In genomic region chr7:82923220-82924071, GRCm38 (mm10) we compare ENCODE assay signal across 8 mouse cellular contexts. TPM values are rescaled to one million over a fixed set of nuclear protein-coding genes. Genes with fewer than 3 reads are reported as not detected.
A peak's percentile ranks its signal among the peaks of the same experiment; 100 is the strongest.
DNase-seq lines count a peak whose midpoint lies in the region; ATAC-seq and TF ChIP-seq lines count a peak whose summit lies in the region.

No protein-coding gene starts in this region.

- H3K27ac ChIP-seq in forebrain, embryonic 10.5 days = 0 out of 2 replicates have a peak overlapping the region, but pooled peaks have one; percentile 35
- no peak overlapping the region for H3K27ac ChIP-seq in forebrain, embryonic 11.5 days (ENCODE audit: low read depth, low read length)

- no peak overlapping the region for H3ac ChIP-seq in C2C12 (ENCODE audit: control insufficient read depth, insufficient read length, low read depth)

- DNase-seq in forebrain, embryonic 10.5 days (ENCODE audit: extremely low spot score, low spot score) = no peak
- DNase-seq in forebrain, embryonic 11.5 days (ENCODE audit: low spot score) = no peak
- DNase-seq in left cerebral cortex, adult 8-10 months (ENCODE audit: low spot score in 2 of 2) = peak; percentile 29 to 84
- DNase-seq in urinary bladder, postnatal 4 days (ENCODE audit: low spot score in 2 of 2) = no peak
- DNase-seq in thymus, postnatal 36 days = no peak
- no peak for DNase-seq in thymus, adult 18-20 months

- no peak for TF ChIP-seq CTCF in C2C12 (IDR thresholded peaks at IDR 0.05; ENCODE audit: control insufficient read depth, insufficient read depth, insufficient read length)

- 76% methylated on average over 11 of the region's 11 CpGs for WGBS in forebrain, embryonic 10.5 days
- WGBS in forebrain, embryonic 11.5 days = 80% methylated on average over 11 of the region's 11 CpGs

- ATAC-seq in forebrain, embryonic 11.5 days (replicated peaks; ENCODE audit: low FRiP score) = no peak
- ATAC-seq in frontal cortex, adult (ENCODE audit: low TSS enrichment) = peak; percentile 92

- H3K9ac ChIP-seq in forebrain, embryonic 11.5 days (ENCODE audit: low read length) = no peak overlapping the region

- H3K9me3 ChIP-seq in forebrain, embryonic 10.5 days = no peaks in the 10 kb centered on the region; the same call in 1 of the 2 replicates
- no peaks in the 10 kb centered on the region for H3K9me3 ChIP-seq in forebrain, embryonic 11.5 days (ENCODE audit: control insufficient read depth, low read length)

- no peak overlapping the region for H3K4me2 ChIP-seq in forebrain, embryonic 11.5 days (ENCODE audit: low read depth, low read length, severe bottlenecking)

- H3K79me3 ChIP-seq in C2C12 (ENCODE audit: low read depth) = no peaks in the 10 kb centered on the region

- H3K4me1 ChIP-seq in forebrain, embryonic 10.5 days = no peaks in the 10 kb centered on the region
- H3K4me1 ChIP-seq in forebrain, embryonic 11.5 days (replicated peaks; ENCODE audit: control insufficient read depth, insufficient read depth, low read length) = no peaks in the 10 kb centered on the region

- H3K36me3 ChIP-seq in forebrain, embryonic 10.5 days (replicated peaks) = no peaks in the 10 kb centered on the region
- H3K36me3 ChIP-seq in forebrain, embryonic 11.5 days (ENCODE audit: control insufficient read depth, insufficient read depth, low read length) = no peaks in the 10 kb centered on the region
- H3K36me3 ChIP-seq in C2C12 (ENCODE audit: control insufficient read depth, insufficient read depth) = no peaks in the 10 kb centered on the region

- H3K4me3 ChIP-seq in forebrain, embryonic 10.5 days = no peak overlapping the region
- H3K4me3 ChIP-seq in forebrain, embryonic 11.5 days (ENCODE audit: low read depth, low read length) = no peak overlapping the region
- H3K4me3 ChIP-seq in C2C12 (ENCODE audit: insufficient read depth, poor library complexity, severe bottlenecking) = no peak overlapping the region

- no peaks in the 10 kb centered on the region for H3K79me2 ChIP-seq in C2C12 (ENCODE audit: control insufficient read depth, insufficient read depth)

- H3K27me3 ChIP-seq in forebrain, embryonic 10.5 days (ENCODE audit: poor library complexity, severe bottlenecking) = no peaks in the 10 kb centered on the region
- H3K27me3 ChIP-seq in forebrain, embryonic 11.5 days (ENCODE audit: control insufficient read depth, insufficient read depth, low read length) = no peaks in the 10 kb centered on the region
- H3K27me3 ChIP-seq in C2C12 (ENCODE audit: control insufficient read depth, insufficient read depth, insufficient read length) = no peaks in the 10 kb centered on the region

TF ChIP-seq in C2C12, 6 proteins besides CTCF, POLR2A, EP300 and RAD21:
- TF ChIP-seq USF1 (IDR thresholded peaks at IDR 0.05; ENCODE audit: low read depth) (peak; percentile 32), FOSL1 (IDR thresholded peaks at IDR 0.05; ENCODE audit: insufficient read depth, low read length, poor library complexity, severe bottlenecking) (no peak)

RNA-seq across cellular contexts. Expression of gene Mex3b, which starts 56.3 kb away (rescaled TPM):
- polyA plus RNA-seq in forebrain, embryonic 10.5 days (2016; fragmentation: Nextera tagmentation; extraction: Ambion mirVana) = 23.8 and 24.2 TPM in 2 replicates
- polyA plus RNA-seq in forebrain, embryonic 11.5 days (2014; fragmentation: Nextera tagmentation; extraction: Ambion mirVana) = 36.0 and 42.7 TPM in 2 replicates
- 12.5 TPM for polyA plus RNA-seq in C2C12 (2012; fragmentation: generic; extraction: Trizol)
- 10 to 100 TPM; 15.8 to 19.3 (median 17.1) TPM for total RNA-seq in left cerebral cortex, adult 8-10 months (2022)

Comparison
In these comparisons a context has a peak if more than half of its experiments do, and no peak if none do; other contexts are left out.
1. DNase-seq: peak in left cerebral cortex, adult 8-10 months (2 of 2); none in forebrain, embryonic 10.5 days (single experiment), forebrain, embryonic 11.5 days (single experiment), urinary bladder, postnatal 4 days (0 of 2), thymus, postnatal 36 days (0 of 2) and thymus, adult 18-20 months (0 of 2).